8 mouse cellular contexts compared by ENCODE assay signal in genomic region chr15:80014031-80014320, GRCm38 (mm10). TPM values are rescaled to one million over a fixed set of nuclear protein-coding genes. Genes with fewer than 3 reads are reported as not detected.
DNase-seq lines count a peak whose midpoint lies in the region; ATAC-seq and TF ChIP-seq lines count a peak whose summit lies in the region.

No protein-coding gene starts in this region.

- WGBS in embryonic facial prominence, embryonic 14.5 days = 0% methylated on average over 15 of the region's 37 CpGs
- under 1% methylated on average over 27 of the region's 37 CpGs for WGBS in hindbrain, postnatal 0 days
- WGBS in midbrain, embryonic 16.5 days = 0% methylated on average over 28 of the region's 37 CpGs

- ATAC-seq in embryonic facial prominence, embryonic 14.5 days (ENCODE audit: low read depth) = no peak
- no peak for ATAC-seq in hindbrain, postnatal 0 days
- no peak for ATAC-seq in midbrain, embryonic 16.5 days

- no peaks in the 10 kb centered on the region for H3K36me3 ChIP-seq in embryonic facial prominence, embryonic 14.5 days (ENCODE audit: control insufficient read depth, insufficient read depth, low read length)
- H3K36me3 ChIP-seq in hindbrain, postnatal 0 days (ENCODE audit: insufficient read depth, low read length) = no peaks in the 10 kb centered on the region
- H3K36me3 ChIP-seq in midbrain, embryonic 16.5 days (ENCODE audit: control insufficient read depth, insufficient read depth, low read length) = no peaks in the 10 kb centered on the region

- H3K27me3 ChIP-seq in embryonic facial prominence, embryonic 14.5 days (replicated peaks; ENCODE audit: control insufficient read depth, insufficient read depth, low read length) = peaks cover 61% of the 10 kb centered on the region
- peaks cover 6% of the 10 kb centered on the region; the same call in 1 of the 2 replicates for H3K27me3 ChIP-seq in hindbrain, postnatal 0 days (ENCODE audit: insufficient read depth, low read length)
- peaks cover 26% of the 10 kb centered on the region for H3K27me3 ChIP-seq in midbrain, embryonic 16.5 days (ENCODE audit: control insufficient read depth, insufficient read depth, low read depth, low read length)

- no peaks in the 10 kb centered on the region; the same call in 1 of the 2 replicates for H3K4me1 ChIP-seq in embryonic facial prominence, embryonic 14.5 days (ENCODE audit: control insufficient read depth, insufficient read depth, low read length)
- H3K4me1 ChIP-seq in hindbrain, postnatal 0 days (ENCODE audit: insufficient read depth, low read length) = peaks cover 12% of the 10 kb centered on the region; the same call in 1 of the 2 replicates
- H3K4me1 ChIP-seq in midbrain, embryonic 16.5 days (ENCODE audit: control insufficient read depth, insufficient read depth, low read length) = peaks cover 24% of the 10 kb centered on the region

- H3K4me3 ChIP-seq in left cerebral cortex, adult 2 months = peak overlapping the region; percentile 80
- peak overlapping the region; percentile 59 for H3K4me3 ChIP-seq in embryonic facial prominence, embryonic 14.5 days (ENCODE audit: low read depth, low read length)
- H3K4me3 ChIP-seq in hindbrain, postnatal 0 days (ENCODE audit: low read length) = peak overlapping the region; percentile 73
- H3K4me3 ChIP-seq in midbrain, embryonic 16.5 days (ENCODE audit: low read depth, low read length) = peak overlapping the region; percentile 81

- no peak for TF ChIP-seq CTCF in left cerebral cortex, adult 2 months (IDR thresholded peaks at IDR 0.05)
- no peak for TF ChIP-seq CTCF in hindbrain, postnatal 0 days (IDR thresholded peaks at IDR 0.05; ENCODE audit: low read depth)

- H3K4me2 ChIP-seq in embryonic facial prominence, embryonic 14.5 days (ENCODE audit: low read depth, low read length) = peak overlapping the region; percentile 99
- H3K4me2 ChIP-seq in hindbrain, postnatal 0 days (ENCODE audit: low read depth, low read length) = peak overlapping the region; percentile 83
- H3K4me2 ChIP-seq in midbrain, embryonic 16.5 days (ENCODE audit: low read length) = peak overlapping the region; percentile 94

- intact Hi-C loops in left cerebral cortex, adult 2 months (cut with DNase I) = loop anchor here (5.0 kb wide), 4 partner anchors 63 to 327 kb away; partner anchors contain the start of genes Cbx6, Josd1 and Npcd
- intact Hi-C loops in left cerebral cortex, postnatal 14 days (cut with DNase I) = loop anchor here (5.0 kb wide), 1 partner anchor 63 kb away; no protein-coding TSS in a partner anchor

- peak overlapping the region; percentile 91 for H3K27ac ChIP-seq in left cerebral cortex, adult 2 months
- peak overlapping the region; percentile 5; the same call in 1 of the 2 replicates for H3K27ac ChIP-seq in embryonic facial prominence, embryonic 14.5 days (replicated peaks; ENCODE audit: low read depth, low read length)
- H3K27ac ChIP-seq in hindbrain, postnatal 0 days = peak overlapping the region; percentile 94
- peak overlapping the region; percentile 18; the same call in 1 of the 2 replicates for H3K27ac ChIP-seq in midbrain, embryonic 16.5 days (ENCODE audit: low read length)

- DNase-seq in left cerebral cortex, adult 2 months (ENCODE audit: extremely low spot score in 1 of 2, low spot score in 2 of 2) = no peak
- DNase-seq in left cerebral cortex, postnatal 14 days (ENCODE audit: low spot score in 2 of 2) = no peak
- DNase-seq in embryonic facial prominence, embryonic 14.5 days (ENCODE audit: low spot score) = no peak
- DNase-seq in hindbrain, postnatal 0 days (ENCODE audit: low spot score) = no peak
- no peak for DNase-seq in gastrocnemius, postnatal 25 days
- no peak for DNase-seq in T-cell, adult 2 months (ENCODE audit: low spot score)
- no peak for DNase-seq in adrenal gland, postnatal 36 days

- H3K9me3 ChIP-seq in embryonic facial prominence, embryonic 14.5 days (ENCODE audit: control insufficient read depth, low read length) = no peaks in the 10 kb centered on the region
- no peaks in the 10 kb centered on the region for H3K9me3 ChIP-seq in hindbrain, postnatal 0 days (ENCODE audit: low read length)
- H3K9me3 ChIP-seq in midbrain, embryonic 16.5 days (replicated peaks; ENCODE audit: control insufficient read depth, low read length, poor library complexity, severe bottlenecking) = no peaks in the 10 kb centered on the region

- peak overlapping the region; percentile 68 for H3K9ac ChIP-seq in embryonic facial prominence, embryonic 14.5 days (ENCODE audit: low read depth, low read length)
- peak overlapping the region; percentile 90 for H3K9ac ChIP-seq in hindbrain, postnatal 0 days (replicated peaks; ENCODE audit: low read length)
- H3K9ac ChIP-seq in midbrain, embryonic 16.5 days (ENCODE audit: low read depth, low read length) = peak overlapping the region; percentile 95

RNA-seq across cellular contexts. Expression of gene Pdgfb, which starts 0.8 kb away (rescaled TPM):
- total RNA-seq in left cerebral cortex, adult 2 months (2021) = 10 to 100 TPM; 32.7 to 41.7 TPM
- 10 to 100 TPM; 41.9 to 42.8 TPM for total RNA-seq in left cerebral cortex, postnatal 14 days (2021)
- polyA plus RNA-seq in embryonic facial prominence, embryonic 14.5 days (2014; fragmentation: Nextera tagmentation; extraction: Ambion mirVana) = 6.1 and 6.7 TPM in 2 replicates
- 31.0 and 33.4 TPM in 2 replicates for total RNA-seq in hindbrain, postnatal 0 days (2014; rRNA removed)
- 8.3 and 9.5 TPM in 2 replicates for polyA plus RNA-seq in hindbrain, postnatal 0 days (2015; fragmentation: Nextera tagmentation; extraction: Ambion mirVana)
- polyA plus RNA-seq in midbrain, embryonic 16.5 days (2015; fragmentation: Nextera tagmentation; extraction: Ambion mirVana) = 4.3 and 6.8 TPM in 2 replicates
- 10 to 100 TPM; 13.9 to 16.7 TPM for total RNA-seq in gastrocnemius, postnatal 25 days (2021)
- 10 to 100 TPM; 31.7 to 39.4 TPM for total RNA-seq in adrenal gland, postnatal 36 days (2021)

RNA-seq across cellular contexts. Expression of gene Cbx7, which starts 43.1 kb away (rescaled TPM):
- total RNA-seq in left cerebral cortex, adult 2 months (2021) = 10 to 100 TPM; 52.3 to 52.6 TPM
- 10 to 100 TPM in 1 of 2 experiments, 1 to 10 TPM in 1; 9.9 to 11.9 TPM for total RNA-seq in left cerebral cortex, postnatal 14 days (2021)
- polyA plus RNA-seq in embryonic facial prominence, embryonic 14.5 days (2014; fragmentation: Nextera tagmentation; extraction: Ambion mirVana) = 1.5 and 1.8 TPM in 2 replicates
- 5.1 and 9.5 TPM in 2 replicates for total RNA-seq in hindbrain, postnatal 0 days (2014; rRNA removed)
- 2.9 and 3.1 TPM in 2 replicates for polyA plus RNA-seq in hindbrain, postnatal 0 days (2015; fragmentation: Nextera tagmentation; extraction: Ambion mirVana)
- 4.8 and 5.0 TPM in 2 replicates for polyA plus RNA-seq in midbrain, embryonic 16.5 days (2015; fragmentation: Nextera tagmentation; extraction: Ambion mirVana)
- 10 to 100 TPM in 1 of 2 experiments, 1 to 10 TPM in 1; 8.6 to 11.1 TPM for total RNA-seq in gastrocnemius, postnatal 25 days (2021)
- total RNA-seq in adrenal gland, postnatal 36 days (2021) = 10 to 100 TPM; 11.9 to 20.6 TPM

Comparison
In these comparisons a context has a peak if more than half of its experiments do, and no peak if none do; other contexts are left out.
1. H3K27ac ChIP-seq: peak in every context shown above with its lines; median percentile 94 in hindbrain, postnatal 0 days; 91 in left cerebral cortex, adult 2 months; 18 in midbrain, embryonic 16.5 days; 5 in embryonic facial prominence, embryonic 14.5 days.